Mouse (Mus musculus) ES-E14 (cell line): ENCODE results near the gene Gm10220.
"Not testable (repeated sequence)": the region's sequence is repeated elsewhere in the genome, so short reads cannot be mapped to it uniquely, and the experiment has no call there.

ENCODE experiments used
- HCFC1 ChIP-seq: IDR thresholded peaks from 2 replicates; pipeline ENCODE4 v1.6.1; 2012; ENCODE audit warnings: low read length, inconsistent platforms, borderline replicate concordance; ENCODE audit not compliant: insufficient read depth
- MAFK ChIP-seq: IDR thresholded peaks from 2 replicates; pipeline ENCODE4 v1.6.1; 2014; ENCODE audit warnings: mild to moderate bottlenecking, low read depth, low read length, inconsistent platforms; ENCODE audit not compliant: insufficient read depth
- ZNF384 ChIP-seq: IDR thresholded peaks from 2 replicates; pipeline ENCODE4 v1.6.1; 2012; ENCODE audit warnings: low read depth, low read length, inconsistent platforms

- TF ChIP-seq ZNF384, HCFC1, MAFK: not testable (repeated sequence)
These were observed at the start of gene Gm10220 for GRCm38 (mm10) chr5:26121321-26121720.
